Mouse (Mus musculus) liver, postnatal 0 days (tissue): ENCODE results near the gene Nab2. TPM values are rescaled to one million over a fixed set of nuclear protein-coding genes. Genes with fewer than 3 reads are reported as not detected.

Experiments
- ATAC-seq: fragments of 200-750 bp; cut with Nextera tagmentation; 2 replicates; pipeline ENCODE4 v1.8.0; 2017; ENCODE audit warnings: mild to moderate bottlenecking, moderate library complexity
- DNase-seq: peaks from one replicate; pipeline ENCODE4 v3.0.0-alpha.2; 2016
- H3K27ac ChIP-seq: fragments of 300-500 bp; sonication (generic); 2 replicates; pipeline ENCODE4 v1.5.1; 2014; ENCODE audit warnings: antibody characterized with exemption, moderate library complexity, mild to moderate bottlenecking, low read depth
- H3K27me3 ChIP-seq: fragments of 300-500 bp; sonication (generic); 2 replicates; pipeline ENCODE4 v1.6.1; 2014; ENCODE audit warnings: low read length, control low read depth, mixed read lengths; ENCODE audit not compliant: insufficient read depth
- H3K36me3 ChIP-seq: fragments of 300-500 bp; sonication (generic); replicated peaks from 2 replicates; pipeline ENCODE4 v1.6.1; 2014; ENCODE audit warnings: mild to moderate bottlenecking, control low read depth, low read length, moderate library complexity, mixed read lengths; ENCODE audit not compliant: insufficient read depth
- H3K4me1 ChIP-seq: fragments of 300-500 bp; sonication (generic); 2 replicates; pipeline ENCODE4 v1.6.1; 2014; ENCODE audit warnings: antibody characterized with exemption, mild to moderate bottlenecking, control low read depth; ENCODE audit not compliant: insufficient read depth
- H3K4me2 ChIP-seq: fragments of 300-500 bp; sonication (generic); 2 replicates; pipeline ENCODE4 v1.6.1; 2014; ENCODE audit warnings: low read depth, mild to moderate bottlenecking, low read length, moderate library complexity, mixed read lengths
- H3K4me3 ChIP-seq: fragments of 300-500 bp; sonication (generic); 2 replicates; pipeline ENCODE4 v1.5.1; 2014; ENCODE audit warnings: low read depth, low read length
- H3K9ac ChIP-seq: fragments of 300-500 bp; sonication (generic); replicated peaks from 2 replicates; pipeline ENCODE4 v1.6.1; 2014; ENCODE audit warnings: mild to moderate bottlenecking, moderate library complexity
- H3K9me3 ChIP-seq: fragments of 300-500 bp; sonication (generic); 2 replicates; pipeline ENCODE4 v1.6.1; 2016; ENCODE audit warnings: mild to moderate bottlenecking, control low read depth, low read length, mixed read lengths
- CTCF ChIP-seq: sonication (generic); IDR thresholded peaks from 2 replicates; pipeline ENCODE4 v1.5.1; 2016; ENCODE audit warnings: antibody characterized with exemption, low read depth
- EP300 ChIP-seq: IDR thresholded peaks from 2 replicates; pipeline ENCODE4 v1.6.1; 2016; ENCODE audit warnings: antibody characterized with exemption, low read depth, mild to moderate bottlenecking
- WGBS: fragments of 180-500 bp; shearing (Covaris S2); extraction: QIAGEN DNeasy Blood & Tissue Kit; methylation state at CpG from one replicate; pipeline ENCODE4 v1.1.7; 2014; ENCODE audit not compliant: insufficient replicate concordance; 5-methylcytosine and 5-hydroxymethylcytosine counted together
- polyA plus RNA-seq: library from polyadenylated mRNA; unstranded; fragments of >200 nt; fragmentation: Nextera tagmentation; extraction: Ambion mirVana; gene quantifications from 2 replicates; pipeline ENCODE4 v1.2.1, GENCODE M21; 2015

Gene Nab2
- polyA plus RNA-seq, 1 experiment from 2014 or later, result 2.4 TPM

DNA sequence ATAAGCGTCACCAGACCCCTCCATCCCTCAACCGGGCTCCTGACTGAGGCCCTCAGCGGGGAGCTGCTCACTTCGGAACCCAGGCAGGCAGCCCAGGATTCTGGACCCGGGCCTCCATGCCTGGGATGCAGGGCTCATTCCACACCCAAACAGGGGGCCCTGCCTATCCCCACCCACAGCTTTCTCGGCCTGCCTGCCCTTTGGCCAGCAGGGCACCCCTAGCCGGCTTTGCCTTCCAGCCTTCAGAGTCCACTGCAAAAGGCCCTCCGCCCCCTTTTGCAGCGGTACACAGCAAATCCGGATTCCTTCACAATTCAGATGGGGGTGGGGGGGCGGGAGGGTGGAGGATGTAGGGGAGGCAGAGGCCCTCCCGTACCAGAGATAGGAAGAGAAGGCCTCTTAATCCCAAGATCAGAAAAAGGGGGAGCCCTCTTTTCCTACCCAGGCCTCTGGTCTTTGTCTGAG lies 48.4 kb downstream of the Nab2 start:
- peak overlapping the region; percentile 93 for H3K4me2 ChIP-seq
- H3K27ac ChIP-seq, result peak overlapping the region; percentile 91
- H3K4me3 ChIP-seq, result peak overlapping the region; percentile 65
- ATAC-seq (no peak), DNase-seq (peak; percentile 53)
- H3K9ac ChIP-seq, result peak overlapping the region; percentile 74
- no peak for TF ChIP-seq CTCF
- 22% methylated on average over 12 of the region's 12 CpGs for WGBS
- H3K36me3 ChIP-seq, result no peaks in the 10 kb centered on the region; the same call in 1 of the 2 replicates
- no peaks in the 10 kb centered on the region for H3K9me3 ChIP-seq
- peaks cover 28% of the 10 kb centered on the region for H3K4me1 ChIP-seq
- H3K27me3 ChIP-seq, result peaks cover 16% of the 10 kb centered on the region

DNA sequence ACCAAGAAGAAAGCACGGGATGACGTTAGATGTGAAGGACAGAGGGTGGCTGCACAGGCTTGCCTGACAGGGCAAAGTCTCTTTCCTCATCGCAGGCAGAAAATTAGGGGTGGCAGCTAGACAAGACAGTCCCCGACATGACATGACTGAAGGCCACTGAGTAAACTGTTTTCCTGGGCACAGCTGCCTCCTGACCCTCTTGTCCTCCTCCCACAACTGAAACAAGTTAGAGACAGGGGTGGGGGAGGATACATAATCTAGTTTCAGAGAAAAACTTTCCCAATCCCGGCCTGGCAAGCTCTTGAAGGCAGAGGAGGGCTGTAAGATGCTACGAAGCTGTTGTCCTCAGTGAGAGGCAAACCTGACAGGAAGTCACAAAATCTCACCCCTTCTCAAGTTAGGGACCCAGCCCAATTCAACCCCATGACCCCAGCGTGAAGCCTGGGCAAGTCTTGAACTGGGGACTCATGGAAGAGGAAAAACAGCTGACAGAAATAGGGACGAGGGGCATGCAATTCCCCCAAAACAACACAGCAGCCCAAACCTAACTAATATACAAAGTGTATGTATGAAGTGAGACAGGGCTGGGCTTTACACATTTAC lies 49.1 kb downstream of the Nab2 start:
- peak overlapping the region; percentile 93 for H3K4me2 ChIP-seq
- DNase-seq (no peak), ATAC-seq (no peak)
- no peaks in the 10 kb centered on the region for H3K9me3 ChIP-seq
- no peaks in the 10 kb centered on the region; the same call in 1 of the 2 replicates for H3K36me3 ChIP-seq
- H3K4me1 ChIP-seq, result peaks cover 28% of the 10 kb centered on the region
- TF ChIP-seq CTCF (no peak), EP300 (no peak)
- H3K9ac ChIP-seq, result peak overlapping the region; percentile 74
- H3K27ac ChIP-seq, result peak overlapping the region; percentile 91
- WGBS, result 28% methylated on average over 8 of the region's 8 CpGs
- H3K4me3 ChIP-seq, result peak overlapping the region; percentile 65
- H3K27me3 ChIP-seq, result peaks cover 16% of the 10 kb centered on the region

DNA sequence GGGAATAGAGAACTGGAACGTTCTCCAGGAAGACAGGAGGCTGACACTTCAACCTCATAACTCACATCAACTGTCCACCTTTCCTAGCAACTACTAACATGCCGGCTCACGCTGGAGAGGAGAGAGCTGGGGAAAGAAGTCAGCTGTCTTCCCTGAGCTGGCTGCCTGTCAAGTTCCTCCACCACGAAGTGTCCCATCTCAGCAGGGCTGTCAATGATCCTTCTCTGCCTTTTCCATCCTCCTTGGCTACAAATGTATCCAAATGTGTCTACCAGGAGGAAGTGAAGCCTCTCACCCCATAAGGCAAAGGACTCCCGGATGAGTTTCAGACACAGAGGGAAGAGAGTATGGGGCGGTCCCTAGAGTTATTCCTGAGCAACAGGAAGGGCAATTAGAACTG lies 50.2 kb downstream of the Nab2 start:
- no peaks in the 10 kb centered on the region; the same call in 1 of the 2 replicates for H3K36me3 ChIP-seq
- no peak for ATAC-seq
- peak overlapping the region; percentile 91 for H3K27ac ChIP-seq
- peak overlapping the region; percentile 93 for H3K4me2 ChIP-seq
- no peaks in the 10 kb centered on the region for H3K9me3 ChIP-seq
- TF ChIP-seq CTCF (no peak), EP300 (no peak)
- 33% methylated on average over 6 of the region's 6 CpGs for WGBS
- no peak for DNase-seq
- peaks cover 16% of the 10 kb centered on the region for H3K27me3 ChIP-seq
- peak overlapping the region; percentile 74 for H3K9ac ChIP-seq
- H3K4me1 ChIP-seq, result peaks cover 28% of the 10 kb centered on the region
- peak overlapping the region; percentile 65; the same call in 1 of the 2 replicates for H3K4me3 ChIP-seq

DNA sequence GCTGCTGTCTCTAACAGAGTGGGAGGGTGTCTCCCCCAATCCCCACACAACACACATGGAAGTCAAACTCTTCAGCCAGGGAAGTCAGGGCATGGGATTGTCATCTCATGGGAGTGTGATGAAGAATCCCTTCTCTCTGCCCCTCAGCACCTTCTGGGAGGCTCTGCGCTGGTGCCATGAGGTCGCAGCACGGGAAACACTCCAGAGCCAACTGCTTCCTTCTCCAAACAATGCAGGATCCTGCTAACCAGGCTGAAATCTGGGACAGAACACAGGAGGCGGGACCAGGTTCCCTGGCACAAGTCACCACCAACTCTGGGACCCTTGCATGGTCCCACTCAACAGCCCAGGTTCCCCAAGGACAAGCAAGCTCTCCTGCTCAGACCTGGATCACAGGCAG lies 51.1 kb downstream of the Nab2 start:
- 54% methylated on average over 4 of the region's 4 CpGs for WGBS

DNA sequence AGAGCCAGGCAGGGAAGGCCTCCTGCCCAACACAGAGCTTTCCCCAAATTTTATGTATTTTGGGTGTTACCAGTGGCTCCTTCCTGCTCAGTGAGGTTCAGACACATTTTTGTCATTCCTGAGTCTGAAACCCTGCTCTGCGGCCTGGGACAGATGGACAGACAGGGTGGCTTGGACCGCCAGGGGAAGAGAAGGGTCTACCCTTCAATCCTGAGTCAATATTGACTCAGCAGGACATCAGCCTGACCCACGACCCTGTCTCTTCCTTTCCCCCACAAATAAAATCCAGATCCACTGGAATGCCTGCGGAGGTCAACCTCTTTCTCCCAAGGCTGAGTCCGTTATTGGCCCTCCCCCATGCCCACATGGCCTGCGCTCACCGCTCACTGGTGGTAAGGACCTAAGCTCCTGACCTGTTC lies 52.1 kb downstream of the Nab2 start:
- Histone ChIP-seq H3K36me3 (peaks cover 4% of the 10 kb centered on the region; the same call in 1 of the 2 replicates), H3K27me3 (peaks cover 16% of the 10 kb centered on the region), H3K9me3 (no peaks in the 10 kb centered on the region), H3K4me3 (no peak overlapping the region), H3K4me1 (peaks cover 38% of the 10 kb centered on the region), H3K9ac (no peak overlapping the region), H3K27ac (peak overlapping the region; percentile 91), H3K4me2 (peak overlapping the region; percentile 93)
- DNase-seq, result no peak
- 47% methylated on average over 7 of the region's 7 CpGs for WGBS
- no peak for TF ChIP-seq EP300
- no peak for TF ChIP-seq CTCF
- ATAC-seq, result no peak

More for the DNA sequence above, 51.1 kb downstream of the Nab2 start:
- H3K9me3 ChIP-seq, result no peaks in the 10 kb centered on the region
- peaks cover 16% of the 10 kb centered on the region for H3K27me3 ChIP-seq
- peak overlapping the region; percentile 93 for H3K4me2 ChIP-seq
- ATAC-seq (no peak), DNase-seq (no peak)
- H3K4me1 ChIP-seq, result peaks cover 33% of the 10 kb centered on the region
- peak overlapping the region; percentile 74 for H3K9ac ChIP-seq
- no peak for TF ChIP-seq EP300
- TF ChIP-seq CTCF, result no peak
- H3K36me3 ChIP-seq, result no peaks in the 10 kb centered on the region; the same call in 1 of the 2 replicates
- H3K27ac ChIP-seq, result peak overlapping the region; percentile 91
- H3K4me3 ChIP-seq, result no peak overlapping the region

DNA sequence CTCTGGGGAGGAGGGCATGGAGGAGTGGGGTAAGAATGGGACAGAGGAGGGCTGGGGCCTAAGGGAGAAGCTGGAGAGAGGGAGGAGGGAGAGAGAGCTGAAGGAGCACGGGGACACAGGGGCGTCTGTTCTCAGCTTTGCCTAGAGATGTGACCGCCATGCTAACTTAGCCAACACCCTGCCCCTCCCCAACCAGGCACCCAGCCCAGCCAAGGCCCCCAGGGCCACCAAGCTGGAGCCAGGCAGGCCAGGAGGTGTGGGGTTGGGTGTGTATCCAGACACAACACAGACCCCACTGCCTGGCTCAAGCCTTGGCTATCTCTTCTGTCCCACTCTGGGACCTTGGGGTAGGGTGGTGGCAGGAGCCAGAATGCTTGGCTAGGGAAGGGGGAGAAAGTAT lies 52.8 kb downstream of the Nab2 start:
- Histone ChIP-seq H3K4me2 (no peak overlapping the region), H3K9ac (no peak overlapping the region; the same call in 1 of the 2 replicates), H3K9me3 (no peaks in the 10 kb centered on the region), H3K27ac (peak overlapping the region; percentile 91), H3K27me3 (peaks cover 13% of the 10 kb centered on the region), H3K4me3 (no peak overlapping the region), H3K4me1 (peaks cover 37% of the 10 kb centered on the region), H3K36me3 (peaks cover 6% of the 10 kb centered on the region; the same call in 1 of the 2 replicates)
- 79% methylated on average over 3 of the region's 3 CpGs for WGBS
- TF ChIP-seq EP300 (no peak), CTCF (no peak)
- DNase-seq, result no peak
- ATAC-seq, result no peak
